Mouse (Mus musculus): ENCODE measurements around the gene Cfap61. TPM values are rescaled to one million over a fixed set of nuclear protein-coding genes. Genes with fewer than 3 reads are reported as not detected.
"Not testable (repeated sequence)": the region's sequence is repeated elsewhere in the genome, so short reads cannot be mapped to it uniquely, and the experiment has no call there.

Gene Cfap61
- 1 to 10 TPM; 3.8 to 3.9 TPM for total RNA-seq (2021)

GRCm38 (mm10) chr2:145934339-145935231 lies at the start of gene Cfap61, which contains the start of gene Crnkl1:
Gene Cfap61, plus strand, starts transcription at chr2:145934784.
Gene Crnkl1, minus strand, starts transcription at chr2:145935014.
- intact Hi-C loops (cut with DNase I): no loop called here
- DNase-seq (ENCODE audit: extremely low spot score in 1 of 2, low spot score in 2 of 2): peak; percentile 93 to 96

GRCm38 (mm10) chr2:145884913-145885785 lies 49.4 kb upstream of the Cfap61 start:
- intact Hi-C loops (cut with DNase I): loop anchor here (5.0 kb wide), 1 partner anchor 188 kb away; no protein-coding TSS in a partner anchor
- DNase-seq (ENCODE audit: extremely low spot score in 1 of 2, low spot score in 2 of 2): no peak

GRCm38 (mm10) chr2:145887937-145888765 lies 46.4 kb upstream of the Cfap61 start:
- intact Hi-C loops (cut with DNase I): no loop called here
- peak; percentile 70 to 73 for DNase-seq (ENCODE audit: extremely low spot score in 1 of 2, low spot score in 2 of 2)

- DNase-seq (ENCODE audit: extremely low spot score in 1 of 2, low spot score in 2 of 2): no peak
- intact Hi-C loops (cut with DNase I): no loop called here
These were observed 45.7 kb upstream of the Cfap61 start for GRCm38 (mm10) chr2:145888766-145889480.

GRCm38 (mm10) chr2:145890571-145890970 lies 44.0 kb upstream of the Cfap61 start:
- DNase-seq (ENCODE audit: extremely low spot score in 1 of 2, low spot score in 2 of 2): no peak
- intact Hi-C loops (cut with DNase I): no loop called here

- intact Hi-C loops (cut with DNase I): no loop called here
- DNase-seq (ENCODE audit: extremely low spot score in 1 of 2, low spot score in 2 of 2): no peak
These were observed 40.8 kb upstream of the Cfap61 start for GRCm38 (mm10) chr2:145893756-145894155.

- intact Hi-C loops (cut with DNase I): no loop called here
- no peak for DNase-seq (ENCODE audit: extremely low spot score in 1 of 2, low spot score in 2 of 2)
These were observed 36.5 kb upstream of the Cfap61 start for GRCm38 (mm10) chr2:145898106-145898505.

- not testable (repeated sequence) for DNase-seq (ENCODE audit: extremely low spot score in 1 of 2, low spot score in 2 of 2)
- intact Hi-C loops (cut with DNase I): loop anchor here (5.0 kb wide), 1 partner anchor 198 kb away; no protein-coding TSS in a partner anchor
These were observed 34.3 kb upstream of the Cfap61 start for GRCm38 (mm10) chr2:145900318-145900717.

- intact Hi-C loops (cut with DNase I): loop anchor here (5.0 kb wide), 1 partner anchor 200 kb away; no protein-coding TSS in a partner anchor
- DNase-seq (ENCODE audit: extremely low spot score in 1 of 2, low spot score in 2 of 2): no peak
These were observed 32.7 kb upstream of the Cfap61 start, which contains the start of gene Naa20 for GRCm38 (mm10) chr2:145901861-145902260. Gene Naa20, plus strand, starts transcription at chr2:145902099.

GRCm38 (mm10) chr2:145903061-145903901 lies 31.3 kb upstream of the Cfap61 start:
- DNase-seq (ENCODE audit: extremely low spot score in 1 of 2, low spot score in 2 of 2): peak; percentile 90 to 95
- intact Hi-C loops (cut with DNase I): loop anchor here (5.0 kb wide), 1 partner anchor 201 kb away; no protein-coding TSS in a partner anchor

GRCm38 (mm10) chr2:145903983-145904616 lies 30.5 kb upstream of the Cfap61 start:
- intact Hi-C loops (cut with DNase I): loop anchor here (5.0 kb wide), 1 partner anchor 202 kb away; no protein-coding TSS in a partner anchor
- no peak for DNase-seq (ENCODE audit: extremely low spot score in 1 of 2, low spot score in 2 of 2)

GRCm38 (mm10) chr2:145905156-145905555 lies 29.4 kb upstream of the Cfap61 start:
- DNase-seq (ENCODE audit: extremely low spot score in 1 of 2, low spot score in 2 of 2): no peak
- intact Hi-C loops (cut with DNase I): no loop called here

GRCm38 (mm10) chr2:145905884-145906283 lies 28.7 kb upstream of the Cfap61 start:
- intact Hi-C loops (cut with DNase I); DNase-seq (ENCODE audit: extremely low spot score in 1 of 2, low spot score in 2 of 2): not testable (repeated sequence)

GRCm38 (mm10) chr2:145920941-145921650 lies 13.5 kb upstream of the Cfap61 start:
- intact Hi-C loops (cut with DNase I): loop anchor here (10.0 kb wide), 1 partner anchor 1134 kb away; no protein-coding TSS in a partner anchor
- DNase-seq (ENCODE audit: extremely low spot score in 1 of 2, low spot score in 2 of 2): no peak

- no peak for DNase-seq (ENCODE audit: extremely low spot score in 1 of 2, low spot score in 2 of 2)
- intact Hi-C loops (cut with DNase I): no loop called here
These were observed 2.4 kb downstream of the Cfap61 start for GRCm38 (mm10) chr2:145936975-145937374.

GRCm38 (mm10) chr2:145941403-145941802 lies 6.8 kb downstream of the Cfap61 start:
- no peak for DNase-seq (ENCODE audit: extremely low spot score in 1 of 2, low spot score in 2 of 2)
- intact Hi-C loops (cut with DNase I): no loop called here
